Mouse (Mus musculus): Measurements from ENCODE around the gene Tsnaxip1. TPM values are rescaled to one million over a fixed set of nuclear protein-coding genes. Genes with fewer than 3 reads are reported as not detected.

Tsnaxip1 gene
- polyA plus RNA-seq, 1 experiment: not detected

GRCm38 (mm10) chr8:105890870-105891269 lies 63.3 kb downstream of the Tsnaxip1 start:
- peaks cover 60% of the 10 kb centered on the region for H3K36me3 ChIP-seq (ENCODE audit: control insufficient read depth, insufficient read depth, low read length)
- H3K4me1 ChIP-seq (ENCODE audit: control insufficient read depth, insufficient read depth, insufficient read length, low read length): no peaks in the 10 kb centered on the region
- no peaks in the 10 kb centered on the region for H3K27me3 ChIP-seq (ENCODE audit: control insufficient read depth, insufficient read depth, low read length)
- no peak overlapping the region for H3K27ac ChIP-seq (ENCODE audit: insufficient read depth, low read depth, low read length)
- WGBS: 73% methylated on average over 6 of the region's 6 CpGs
- H3K4me3 ChIP-seq (ENCODE audit: low read depth, low read length): no peak overlapping the region
- TF ChIP-seq POLR2A (IDR thresholded peaks at IDR 0.05; ENCODE audit: low read depth, low read length) (no peak), CTCF (IDR thresholded peaks at IDR 0.05; ENCODE audit: extremely low read depth, insufficient read length, insufficient replicate concordance, low read depth, low read length) (no peak)

GRCm38 (mm10) chr8:105892432-105892831 lies 64.9 kb downstream of the Tsnaxip1 start:
- no peaks in the 10 kb centered on the region for H3K4me1 ChIP-seq (ENCODE audit: control insufficient read depth, insufficient read depth, insufficient read length, low read length)
- H3K27ac ChIP-seq (ENCODE audit: insufficient read depth, low read depth, low read length): no peak overlapping the region
- H3K27me3 ChIP-seq (ENCODE audit: control insufficient read depth, insufficient read depth, low read length): no peaks in the 10 kb centered on the region
- 86% methylated on average over 6 of the region's 6 CpGs for WGBS
- H3K36me3 ChIP-seq (ENCODE audit: control insufficient read depth, insufficient read depth, low read length): peaks cover 45% of the 10 kb centered on the region
- TF ChIP-seq CTCF (IDR thresholded peaks at IDR 0.05; ENCODE audit: extremely low read depth, insufficient read length, insufficient replicate concordance, low read depth, low read length) (peak; percentile 47; the same call in 1 of the 2 replicates), POLR2A (IDR thresholded peaks at IDR 0.05; ENCODE audit: low read depth, low read length) (no peak)
- no peak overlapping the region for H3K4me3 ChIP-seq (ENCODE audit: low read depth, low read length)

- WGBS: 33% methylated on average over 11 of the region's 11 CpGs
Observed at GRCm38 (mm10) chr8:105893339-105893738, 65.8 kb downstream of the Tsnaxip1 start, which contains the start of gene Nrn1l. Nrn1l (plus strand) TSS chr8:105893567.

More at GRCm38 (mm10) chr8:105893339-105893738, 65.8 kb downstream of the Tsnaxip1 start, which contains the start of gene Nrn1l:
- Histone ChIP-seq H3K27ac (ENCODE audit: insufficient read depth, low read depth, low read length) (no peak within 1 kb of the TSS), H3K4me1 (ENCODE audit: control insufficient read depth, insufficient read depth, insufficient read length, low read length) (no peaks in the 10 kb centered on the region), H3K27me3 (ENCODE audit: control insufficient read depth, insufficient read depth, low read length) (no peaks in the 10 kb centered on the region), H3K36me3 (ENCODE audit: control insufficient read depth, insufficient read depth, low read length) (peaks cover 36% of the 10 kb centered on the region), H3K4me3 (ENCODE audit: low read depth, low read length) (no peak within 1 kb of the TSS)
- TF ChIP-seq CTCF (IDR thresholded peaks at IDR 0.05; ENCODE audit: extremely low read depth, insufficient read length, insufficient replicate concordance, low read depth, low read length): no peak
- no peak for TF ChIP-seq POLR2A (IDR thresholded peaks at IDR 0.05; ENCODE audit: low read depth, low read length)

Other genes starting within 250 kb of the Tsnaxip1 start
- gene Ripor1, start 222.5 kb upstream of the Tsnaxip1 start, polyA plus RNA-seq (2012; rRNA removed): 11.8 and 12.0 TPM in 2 replicates
- gene Ctcf, start 191.2 kb upstream of the Tsnaxip1 start, polyA plus RNA-seq (2012; rRNA removed): 5.3 and 8.4 TPM in 2 replicates
- gene Agrp, start 190.3 kb upstream of the Tsnaxip1 start, polyA plus RNA-seq (2012; rRNA removed): 0.35 TPM in 1 of 2 replicates, not detected in the other
- gene Carmil2, start 141.5 kb upstream of the Tsnaxip1 start, polyA plus RNA-seq (2012; rRNA removed): 2.9 and 5.4 TPM in 2 replicates
- gene Acd, start 126.6 kb upstream of the Tsnaxip1 start, polyA plus RNA-seq (2012; rRNA removed): 10.5 and 20.6 TPM in 2 replicates
- 5.1 and 7.2 TPM in 2 replicates for gene Pard6a, start 126.6 kb upstream of the Tsnaxip1 start, polyA plus RNA-seq (2012; rRNA removed)
- not detected in 2 replicates for gene 4933405L10Rik, start 120.1 kb upstream of the Tsnaxip1 start, polyA plus RNA-seq (2012; rRNA removed)
- gene Enkd1, start 119.5 kb upstream of the Tsnaxip1 start, polyA plus RNA-seq (2012; rRNA removed): 3.6 and 5.3 TPM in 2 replicates
- 4.9 and 8.3 TPM in 2 replicates for gene Gfod2, start 69.1 kb upstream of the Tsnaxip1 start, polyA plus RNA-seq (2012; rRNA removed)
- gene Ranbp10, start 381 bp upstream of the Tsnaxip1 start, polyA plus RNA-seq (2012; rRNA removed): 9.5 and 15.3 TPM in 2 replicates
- gene Cenpt, start 25.5 kb downstream of the Tsnaxip1 start, polyA plus RNA-seq (2012; rRNA removed): 5.6 and 9.7 TPM in 2 replicates
- gene Thap11, start 27.4 kb downstream of the Tsnaxip1 start, polyA plus RNA-seq (2012; rRNA removed): 24.1 and 39.4 TPM in 2 replicates
- gene Nutf2, start 32.8 kb downstream of the Tsnaxip1 start, polyA plus RNA-seq (2012; rRNA removed): 11.5 and 15.3 TPM in 2 replicates
- gene Edc4, start 53.1 kb downstream of the Tsnaxip1 start, polyA plus RNA-seq (2012; rRNA removed): 35.3 and 55.8 TPM in 2 replicates
- 0.74 and 3.9 TPM in 2 replicates for gene Nrn1l, start 65.8 kb downstream of the Tsnaxip1 start, polyA plus RNA-seq (2012; rRNA removed)
- gene Pskh1, start 72.7 kb downstream of the Tsnaxip1 start, polyA plus RNA-seq (2012; rRNA removed): 10.2 and 20.2 TPM in 2 replicates
- 32.5 and 17,898 TPM in 2 replicates for gene Ctrl, start 106.1 kb downstream of the Tsnaxip1 start, polyA plus RNA-seq (2012; rRNA removed)
- 503 and 1,032 TPM in 2 replicates for gene Psmb10, start 110.7 kb downstream of the Tsnaxip1 start, polyA plus RNA-seq (2012; rRNA removed)
- gene Lcat, start 115.7 kb downstream of the Tsnaxip1 start, polyA plus RNA-seq (2012; rRNA removed): 0.72 and 2.6 TPM in 2 replicates
- 6.8 and 8.9 TPM in 2 replicates for gene Slc12a4, start 138.4 kb downstream of the Tsnaxip1 start, polyA plus RNA-seq (2012; rRNA removed)
- gene Dpep3, start 151.7 kb downstream of the Tsnaxip1 start, polyA plus RNA-seq (2012; rRNA removed): 0.05 and 0.06 TPM in 2 replicates
- 2.5 and 5.2 TPM in 2 replicates for gene Dus2, start 163.6 kb downstream of the Tsnaxip1 start, polyA plus RNA-seq (2012; rRNA removed)
- gene Dpep2nb, start 178.2 kb downstream of the Tsnaxip1 start, polyA plus RNA-seq (2012; rRNA removed): not detected in 2 replicates
- gene Ddx28, start 184.2 kb downstream of the Tsnaxip1 start, polyA plus RNA-seq (2012; rRNA removed): 5.2 and 6.6 TPM in 2 replicates
- 7.0 and 17.0 TPM in 2 replicates for gene Nfatc3, start 231.1 kb downstream of the Tsnaxip1 start, polyA plus RNA-seq (2012; rRNA removed)